Mouse (Mus musculus) gastrocnemius, adult 18-20 months (tissue): ENCODE measurements around the gene H2-Q4. TPM values are rescaled to one million over a fixed set of nuclear protein-coding genes. Genes with fewer than 3 reads are reported as not detected.
"Not testable (repeated sequence)": the region's sequence is repeated elsewhere in the genome, so short reads cannot be mapped to it uniquely, and the experiment has no call there.

Experiments used
- DNase-seq: peaks from one replicate; pipeline ENCODE4 v3.0.0; 2021; ENCODE audit warnings: low spot score
- total RNA-seq, 2 experiments: library from RNA; stranded (reverse); gene quantifications; 2 replicates each; pipeline ENCODE4 v1.2.3; 2021

The H2-Q4 gene
- total RNA-seq, 2 experiments from 2014 or later, result 3.5 to 6.6 TPM

GRCm38 (mm10) chr17:35419564-35419963 lies 40.1 kb downstream of the H2-Q4 start:
- DNase-seq, result not testable (repeated sequence)

- not testable (repeated sequence) for DNase-seq
Observed at GRCm38 (mm10) chr17:35420206-35420810, 40.9 kb downstream of the H2-Q4 start.

GRCm38 (mm10) chr17:35421331-35421730 lies 41.9 kb downstream of the H2-Q4 start:
- not testable (repeated sequence) for DNase-seq

- DNase-seq, result not testable (repeated sequence)
Observed at GRCm38 (mm10) chr17:35422360-35422759, 42.9 kb downstream of the H2-Q4 start.

- not testable (repeated sequence) for DNase-seq
Observed at GRCm38 (mm10) chr17:35423131-35423810, 43.9 kb downstream of the H2-Q4 start.

GRCm38 (mm10) chr17:35424106-35424505 lies 44.7 kb downstream of the H2-Q4 start:
- not testable (repeated sequence) for DNase-seq

GRCm38 (mm10) chr17:35424624-35425416 lies 45.4 kb downstream of the H2-Q4 start, which contains the start of gene H2-Q6:
TSS of gene H2-Q6 (plus strand) at chr17:35424850.
- DNase-seq, result peak; percentile 50

GRCm38 (mm10) chr17:35425474-35425873 lies 46.1 kb downstream of the H2-Q4 start:
- DNase-seq, result not testable (repeated sequence)

GRCm38 (mm10) chr17:35428883-35429282 lies 49.5 kb downstream of the H2-Q4 start:
- not testable (repeated sequence) for DNase-seq

- DNase-seq, result not testable (repeated sequence)
Observed at GRCm38 (mm10) chr17:35430671-35431070, 51.3 kb downstream of the H2-Q4 start.

- DNase-seq, result not testable (repeated sequence)
Observed at GRCm38 (mm10) chr17:35432167-35432566, 52.8 kb downstream of the H2-Q4 start.

- not testable (repeated sequence) for DNase-seq
Observed at GRCm38 (mm10) chr17:35434836-35435235, 55.4 kb downstream of the H2-Q4 start.

Other genes with a start within 250 kb of the H2-Q4 start
- gene Apom, start 247.6 kb upstream of the H2-Q4 start, total RNA-seq, result not detected
- 100 to 1,000 TPM; 233 to 265 TPM for gene Bag6, start 244.4 kb upstream of the H2-Q4 start, total RNA-seq
- gene Prrc2a, start 214.7 kb upstream of the H2-Q4 start, total RNA-seq, result 100 to 1,000 TPM; 102 to 111 TPM
- gene Aif1, start 203.5 kb upstream of the H2-Q4 start, total RNA-seq, result 1 to 10 TPM in 1 of 2 experiments, under 1 TPM in 1; 0.84 to 1.1 TPM
- 1 to 10 TPM in 1 of 2 experiments, not detected in 1; 1.1 TPM for gene Lst1, start 191.2 kb upstream of the H2-Q4 start, total RNA-seq
- under 1 TPM in 1 of 2 experiments, not detected in 1; 0.38 TPM for gene Ltb, start 185.2 kb upstream of the H2-Q4 start, total RNA-seq
- gene Tnf, start 177.6 kb upstream of the H2-Q4 start, total RNA-seq, result not detected
- gene Lta, start 174.3 kb upstream of the H2-Q4 start, total RNA-seq, result under 1 TPM; 0.43 to 0.48 TPM
- not detected for gene Gm16181, start 158.8 kb upstream of the H2-Q4 start, total RNA-seq
- 1 to 10 TPM; 1.1 to 1.8 TPM for gene Atp6v1g2, start 146.0 kb upstream of the H2-Q4 start, total RNA-seq
- 1 to 10 TPM; 7.0 to 7.2 TPM for gene Nfkbil1, start 143.8 kb upstream of the H2-Q4 start, total RNA-seq
- gene Ddx39b, start 137.9 kb upstream of the H2-Q4 start, total RNA-seq, result 10 to 100 TPM; 83.5 to 83.8 TPM
- 10 to 100 TPM; 36.3 to 59.0 TPM for gene H2-D1, start 116.9 kb upstream of the H2-Q4 start, total RNA-seq
- gene H2-Q1, start 59.2 kb upstream of the H2-Q4 start, total RNA-seq, result under 1 TPM; 0.19 to 0.27 TPM
- gene H2-Q2, start 37.4 kb upstream of the H2-Q4 start, total RNA-seq, result under 1 TPM; 0.18 to 0.71 TPM
- gene H2-Q6, start 45.2 kb downstream of the H2-Q4 start, total RNA-seq, result 1 to 10 TPM in 1 of 2 experiments, under 1 TPM in 1; 0.94 to 1.2 TPM
- 1 to 10 TPM in 1 of 2 experiments, under 1 TPM in 1; 0.82 to 1.8 TPM for gene H2-Q7, start 59.5 kb downstream of the H2-Q4 start, total RNA-seq
- 1 to 10 TPM in 1 of 2 experiments, under 1 TPM in 1; 0.39 to 1.2 TPM for gene H2-Q10, start 90.5 kb downstream of the H2-Q4 start, total RNA-seq
- gene Pou5f1, start 126.4 kb downstream of the H2-Q4 start, total RNA-seq, result not detected
- under 1 TPM; 0.66 TPM for gene Tcf19, start 137.2 kb downstream of the H2-Q4 start, total RNA-seq
- gene Cchcr1, start 137.5 kb downstream of the H2-Q4 start, total RNA-seq, result 1 to 10 TPM; 1.3 to 2.1 TPM
- not detected for gene Psors1c2, start 153.6 kb downstream of the H2-Q4 start, total RNA-seq
- under 1 TPM; 0.09 to 0.69 TPM for gene Cdsn, start 172.5 kb downstream of the H2-Q4 start, total RNA-seq
- not detected for gene 2300002M23Rik, start 187.8 kb downstream of the H2-Q4 start, total RNA-seq
- not detected for gene Sfta2, start 221.9 kb downstream of the H2-Q4 start, total RNA-seq
- gene Gm9573, start 247.0 kb downstream of the H2-Q4 start, total RNA-seq, result not detected